Mouse (Mus musculus) gastrocnemius, postnatal 14 days (tissue): ENCODE data around the gene Lactbl1. TPM values are rescaled to one million over a fixed set of nuclear protein-coding genes. Genes with fewer than 3 reads are reported as not detected.
A peak's percentile ranks its signal among the peaks of the same experiment; 100 is the strongest.

ENCODE experiments used
- DNase-seq: peaks from one replicate; pipeline ENCODE4 v3.0.0; 2021; ENCODE audit warnings: mixed read lengths
- intact Hi-C: fragments of 180-260 bp; cut with DNase I; formaldehyde crosslinking; loops from one replicate; pipeline ENCODE4 v1.15.1; 2025; ENCODE audit warnings: low total_unique reads
- microRNA-seq, 2 experiments: library from miRNA; unstranded; fragments of <30 nt; microRNA quantifications; one replicate each; pipeline ENCODE4 v1.2.0; 2021
- total RNA-seq, 2 experiments: library from RNA; stranded (reverse); gene quantifications; 2 replicates each; pipeline ENCODE4 v1.2.3; 2021

The Lactbl1 gene
- total RNA-seq, 2 experiments from 2014 or later, result not detected

- no peak for DNase-seq
- intact Hi-C loops, result no loop called here
These were observed 45.3 kb downstream of the Lactbl1 start for GRCm38 (mm10) chr4:136667757-136668156.

DNA sequence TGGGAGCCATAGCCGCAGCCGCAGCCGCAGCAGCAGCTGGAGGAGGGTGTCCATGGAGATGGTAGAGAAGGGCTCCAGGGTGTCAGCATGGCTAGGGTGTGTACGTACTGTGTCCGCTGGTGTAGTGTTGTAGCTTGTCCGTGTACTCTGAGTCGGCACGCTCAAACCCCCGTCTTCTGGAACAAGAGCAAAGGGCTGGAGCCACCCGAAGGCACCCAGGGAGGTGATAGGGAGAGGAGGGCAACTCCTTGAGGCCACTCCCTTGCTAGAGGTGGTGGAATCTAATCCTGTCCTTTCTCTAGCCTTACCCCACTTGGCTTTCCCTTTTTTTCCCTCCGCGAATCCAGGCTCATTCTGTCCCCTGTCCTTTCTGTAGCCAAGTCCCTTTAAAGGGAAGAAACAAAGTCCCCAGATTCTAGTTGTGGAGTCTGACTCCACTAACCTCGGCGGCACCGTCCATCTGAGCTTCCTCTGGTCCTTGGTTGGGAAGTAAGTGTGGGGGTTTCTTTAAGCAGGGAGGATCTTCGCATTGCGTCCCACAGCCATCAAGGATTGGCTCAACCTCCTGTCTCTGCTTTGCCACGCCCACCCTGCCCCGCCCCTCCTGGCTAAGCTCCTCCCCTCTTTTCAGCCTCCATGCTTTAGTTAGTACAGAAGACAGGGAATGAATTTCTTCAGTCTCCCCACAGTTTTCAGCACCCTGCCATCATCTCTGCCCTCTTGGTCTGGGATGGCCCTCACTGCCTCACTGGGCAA, 50.1 kb downstream of the Lactbl1 start:
- no peak for DNase-seq
- intact Hi-C loops, result no loop called here

DNA sequence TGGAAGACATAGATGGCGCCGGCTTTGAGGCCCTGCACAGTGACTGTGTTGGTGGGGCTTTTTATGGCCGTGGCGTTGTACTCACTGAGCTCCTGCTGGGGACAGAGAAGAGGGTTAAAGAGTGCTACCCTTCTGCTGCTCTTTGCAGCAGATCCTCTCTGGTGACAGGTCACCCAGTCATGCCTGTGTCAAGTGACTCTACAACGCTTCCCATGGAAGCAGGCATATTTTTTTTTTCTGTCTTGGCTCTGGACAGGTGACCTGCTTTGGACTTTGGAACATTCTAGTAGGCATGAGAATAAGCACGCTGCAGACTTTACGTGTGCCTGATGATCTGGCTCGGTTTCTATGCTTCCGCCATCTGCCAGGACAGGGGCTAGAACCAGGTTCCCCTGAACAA, 53.0 kb downstream of the Lactbl1 start:
- DNase-seq, result no peak
- intact Hi-C loops, result no loop called here

- peak; percentile 74 for DNase-seq
- intact Hi-C loops, result loop anchor here (1.0 kb wide), 1 partner anchor 163 kb away; no protein-coding TSS in a partner anchor
These were observed 56.1 kb downstream of the Lactbl1 start for GRCm38 (mm10) chr4:136678480-136678879.

DNA sequence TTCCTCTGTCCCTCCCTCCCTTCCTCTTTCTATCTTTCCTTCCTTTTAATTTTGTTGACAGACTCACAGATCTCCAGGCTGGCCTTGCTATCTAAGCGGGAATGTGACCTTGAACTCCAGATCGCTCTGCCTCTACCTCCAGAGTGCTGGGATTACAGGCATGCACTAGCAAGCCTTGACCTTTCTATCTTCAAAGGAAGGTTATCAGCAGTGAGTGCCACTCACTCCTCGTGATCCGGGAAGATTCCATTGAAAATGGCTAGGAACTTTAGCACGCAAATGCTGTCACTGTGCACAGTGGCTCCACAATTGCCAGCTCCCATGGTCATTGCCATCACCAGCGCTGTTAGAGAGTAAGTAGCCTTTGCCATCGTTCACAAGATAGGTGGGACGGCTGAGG, 56.8 kb downstream of the Lactbl1 start:
- intact Hi-C loops, result no loop called here
- DNase-seq, result no peak

DNA sequence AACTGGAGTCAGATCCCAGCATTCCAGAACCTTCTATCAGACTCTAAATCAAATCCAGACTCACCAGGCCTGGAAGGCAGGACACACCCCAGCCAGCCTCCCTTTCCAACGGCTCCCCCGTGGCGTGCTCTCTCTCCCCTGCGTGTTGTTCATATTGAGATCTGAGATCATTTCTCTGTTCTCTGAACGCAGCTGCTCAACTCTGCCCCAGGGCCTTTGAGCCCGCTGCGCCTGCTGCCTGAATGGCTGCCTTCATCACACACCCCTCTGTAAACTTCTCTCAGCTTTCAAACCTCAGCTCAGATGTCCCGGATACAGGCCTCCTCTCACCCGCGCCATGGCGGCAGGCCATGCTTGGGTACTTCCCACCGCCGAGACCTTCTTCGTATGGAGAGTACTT, 58.2 kb downstream of the Lactbl1 start:
- intact Hi-C loops, result no loop called here
- no peak for DNase-seq

- intact Hi-C loops, result no loop called here
- DNase-seq, result no peak
These were observed 62.1 kb downstream of the Lactbl1 start for GRCm38 (mm10) chr4:136684485-136684884.

DNA sequence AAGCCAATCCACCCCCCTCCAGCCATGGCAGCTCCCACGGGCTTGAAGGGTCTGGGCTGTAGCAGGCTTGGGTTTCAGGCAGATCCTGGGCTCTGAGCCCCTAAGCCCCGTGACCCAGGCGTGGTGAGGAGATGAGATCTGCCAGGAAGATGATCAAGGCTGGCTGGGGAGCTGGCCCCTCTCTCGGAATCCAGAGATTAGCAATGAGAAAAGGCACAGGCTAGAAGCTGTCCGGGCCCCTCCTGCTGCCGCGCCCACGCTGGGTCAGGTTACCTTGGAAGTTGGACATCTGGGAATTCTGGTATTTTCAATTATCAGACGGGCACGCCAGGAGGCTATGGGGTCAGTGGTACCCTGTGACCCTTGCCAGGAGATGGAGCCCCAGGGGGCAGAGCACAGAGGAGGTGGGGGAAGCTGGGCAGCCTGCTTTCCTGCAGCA, 63.0 kb downstream of the Lactbl1 start:
- DNase-seq, result peak; percentile 54
- intact Hi-C loops, result no loop called here

DNA sequence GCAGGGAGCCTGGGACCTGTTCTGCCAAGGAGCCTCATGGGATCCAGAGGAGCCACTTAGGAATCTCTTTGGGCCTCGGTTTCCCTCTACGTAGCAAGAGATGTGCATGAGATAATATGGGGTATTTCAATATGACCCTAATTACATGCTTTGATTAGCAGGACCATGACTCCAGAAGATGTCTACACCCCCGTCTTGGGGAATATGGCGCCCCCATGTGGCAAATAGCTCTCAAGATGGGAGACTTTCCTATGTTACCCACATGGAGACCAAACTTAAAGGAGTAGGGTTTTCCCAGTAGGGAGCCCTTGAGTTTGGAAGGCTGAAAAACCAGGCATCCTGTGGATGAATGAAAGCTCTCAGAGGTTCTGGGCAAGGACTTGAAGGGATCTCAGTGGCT, 65.7 kb downstream of the Lactbl1 start:
- intact Hi-C loops, result no loop called here
- DNase-seq, result no peak

Small RNA genes lying within 50 kb of the gene (microRNA-seq; reads per million reads assigned to microRNA genes)
- gene Gm22180, result 0 reads per million in 2 experiments

Other genes starting within 250 kb of the Lactbl1 start
- not detected for gene Htr1d, start 199.1 kb upstream of the Lactbl1 start, total RNA-seq
- gene 6030445D17Rik, start 160.4 kb upstream of the Lactbl1 start, total RNA-seq, result under 1 TPM in 1 of 2 experiments, not detected in 1; 0.16 TPM
- gene Luzp1, start 152.9 kb upstream of the Lactbl1 start, total RNA-seq, result 10 to 100 TPM; 17.4 to 20.6 TPM
- gene Kdm1a, start 19.9 kb upstream of the Lactbl1 start, total RNA-seq, result 10 to 100 TPM; 20.4 to 21.0 TPM
- not detected for gene Tex46, start 12.2 kb upstream of the Lactbl1 start, total RNA-seq
- gene Ephb2, start 213.4 kb downstream of the Lactbl1 start, total RNA-seq, result 1 to 10 TPM; 1.2 to 4.2 TPM